Mouse (Mus musculus) cerebellum, adult 18-20 months (tissue): ENCODE results near the gene Sccpdh.
"Not testable (repeated sequence)": the region's sequence is repeated elsewhere in the genome, so short reads cannot be mapped to it uniquely, and the experiment has no call there.

ENCODE experiments used
- DNase-seq, 2 experiments: peaks; one replicate each; pipeline ENCODE4 v3.0.0; 2021

The Sccpdh gene

DNA sequence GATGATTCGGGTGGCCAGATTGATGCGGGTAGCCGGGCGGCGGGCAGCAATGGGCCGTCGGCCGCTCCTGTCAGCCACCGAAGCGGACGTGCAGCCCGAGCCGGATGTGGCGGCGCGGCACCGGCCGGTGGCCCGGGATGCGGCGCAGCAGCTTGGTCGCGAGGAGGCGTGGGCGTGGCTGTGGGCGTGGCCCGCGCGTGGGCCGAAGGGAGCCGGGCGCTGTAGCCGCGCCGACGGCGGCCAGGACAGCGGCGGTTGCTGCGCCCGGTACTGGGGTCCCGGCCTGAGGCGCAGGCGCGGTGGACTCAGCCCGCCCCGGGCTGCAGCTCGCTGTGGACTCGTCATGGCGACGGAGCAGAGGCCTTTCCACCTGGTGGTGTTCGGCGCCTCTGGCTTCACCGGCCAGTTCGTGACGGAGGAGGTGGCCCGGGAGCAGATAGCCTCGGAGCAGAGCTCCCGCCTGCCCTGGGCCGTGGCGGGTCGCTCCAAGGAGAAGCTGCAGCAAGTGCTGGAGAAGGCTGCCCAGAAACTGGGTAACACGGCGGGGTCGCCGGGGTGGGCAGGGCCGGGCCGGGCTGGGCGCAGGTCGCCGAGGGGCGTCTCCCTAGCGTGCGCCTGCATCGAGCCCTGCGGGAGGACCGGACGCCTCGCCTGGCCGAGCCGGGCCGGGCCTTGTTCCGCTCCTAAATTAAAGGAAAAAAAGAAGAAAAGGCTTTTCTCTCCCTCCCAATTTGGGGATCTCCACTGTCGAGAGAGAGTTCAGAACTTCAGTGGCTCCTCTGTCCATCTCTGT is at the start of gene Sccpdh:
Gene Sccpdh, plus strand, starts transcription at position 198 of the 793 bp plus-strand sequence.
- peak; percentile 82 to 90 for DNase-seq

- DNase-seq, result no peak
Measured at GRCm38 (mm10) chr1:179622665-179623064, 45.3 kb upstream of the Sccpdh start.

DNA sequence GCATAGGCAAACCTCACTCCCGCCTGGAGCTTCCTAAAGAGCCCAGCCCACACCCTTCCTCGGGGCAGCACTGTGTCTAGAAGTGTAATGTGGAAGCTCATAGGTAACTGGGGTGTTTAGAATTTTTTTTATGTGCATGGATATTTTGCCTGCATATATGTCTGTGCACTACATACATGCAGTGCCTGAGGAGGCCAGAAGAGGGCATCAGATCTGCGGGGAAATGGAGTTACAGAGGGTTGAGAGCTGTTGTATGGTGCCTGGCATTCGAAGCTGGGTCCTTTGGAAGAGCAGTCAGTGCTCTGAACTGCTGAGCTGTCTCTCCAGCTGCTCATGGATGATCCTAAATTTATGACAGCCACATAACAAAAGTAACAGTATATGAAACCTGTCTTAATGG is 44.4 kb upstream of the Sccpdh start:
- peak; percentile 58 for DNase-seq

- peak; percentile 69 to 76 for DNase-seq
Measured at GRCm38 (mm10) chr1:179624354-179624753, 43.7 kb upstream of the Sccpdh start.

DNA sequence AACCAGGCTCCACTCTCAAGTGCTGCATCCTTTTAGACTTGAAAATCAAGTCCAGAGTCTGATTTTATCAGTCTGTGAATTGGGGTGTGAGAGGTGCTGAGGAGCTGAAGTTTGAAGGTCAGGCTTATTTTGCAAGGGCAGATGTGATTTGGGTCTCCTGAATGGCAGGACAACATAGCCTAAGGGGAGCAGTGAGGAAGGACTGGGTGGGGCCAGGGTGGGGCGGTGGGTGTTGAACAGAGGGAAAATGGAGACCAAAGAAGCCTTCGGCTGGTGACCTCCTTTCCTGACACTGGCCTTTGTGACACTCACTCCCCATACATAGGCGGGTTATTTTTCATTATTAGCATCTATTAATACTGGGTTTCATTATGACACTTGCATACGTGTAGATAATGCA is 40.2 kb upstream of the Sccpdh start:
- DNase-seq, result no peak

DNA sequence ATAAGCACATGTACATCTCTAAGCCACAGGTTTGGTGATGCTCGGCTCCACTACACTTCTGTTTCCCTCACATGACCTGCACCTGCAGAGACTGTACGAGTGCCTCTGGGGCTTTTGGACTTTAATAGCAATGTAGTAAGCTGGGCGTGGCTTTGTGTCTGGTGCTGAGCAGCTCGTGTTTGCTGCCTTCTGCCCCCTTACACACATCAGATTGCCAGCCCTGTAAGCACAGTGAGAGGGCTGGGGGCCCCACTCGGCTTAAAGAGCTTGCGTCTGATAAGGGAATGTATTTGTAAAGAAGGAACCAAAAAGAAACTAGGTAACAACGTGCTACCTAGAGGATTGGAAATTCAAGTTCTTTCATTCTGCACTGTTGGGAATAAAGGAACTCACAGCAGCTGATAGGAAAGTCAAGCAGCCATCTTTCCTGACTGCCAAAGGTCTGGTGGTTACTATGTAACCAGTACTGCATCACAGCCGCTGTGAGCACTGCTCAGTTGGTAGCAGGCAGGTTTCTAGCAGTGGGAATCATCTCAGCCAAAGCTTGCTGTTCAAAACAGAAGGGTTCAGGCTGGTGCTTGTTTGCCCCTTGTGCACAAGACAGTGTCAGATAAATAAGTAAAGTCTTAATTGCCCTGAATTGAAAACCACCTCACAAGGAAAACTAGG is 39.4 kb upstream of the Sccpdh start:
- DNase-seq, result no peak

DNA sequence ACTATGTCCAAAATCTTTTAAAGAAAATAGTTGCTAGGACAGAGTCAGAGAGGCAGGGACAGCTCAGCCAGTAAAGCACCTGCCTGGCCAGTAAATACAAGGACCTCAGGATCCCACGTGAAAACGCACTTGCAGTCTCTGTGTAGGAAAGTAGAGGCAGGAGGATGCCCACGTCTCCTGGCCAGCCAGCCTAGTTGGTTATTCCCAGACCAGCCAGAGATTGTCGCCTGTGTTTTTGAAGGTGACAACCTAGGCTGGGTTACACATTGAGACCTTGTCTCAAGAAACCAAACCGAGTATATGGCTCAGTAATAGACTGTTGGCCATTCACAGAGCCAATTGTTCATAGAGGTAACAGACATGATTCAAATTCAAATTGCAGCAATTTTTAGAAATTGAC is 38.7 kb upstream of the Sccpdh start:
- DNase-seq, result no peak

- no peak for DNase-seq
Measured at GRCm38 (mm10) chr1:179632746-179633413, 35.1 kb upstream of the Sccpdh start.

GRCm38 (mm10) chr1:179633414-179633752 is 34.6 kb upstream of the Sccpdh start:
- DNase-seq, result no peak

- no peak for DNase-seq
Measured at GRCm38 (mm10) chr1:179634159-179634558, 33.9 kb upstream of the Sccpdh start.

DNA sequence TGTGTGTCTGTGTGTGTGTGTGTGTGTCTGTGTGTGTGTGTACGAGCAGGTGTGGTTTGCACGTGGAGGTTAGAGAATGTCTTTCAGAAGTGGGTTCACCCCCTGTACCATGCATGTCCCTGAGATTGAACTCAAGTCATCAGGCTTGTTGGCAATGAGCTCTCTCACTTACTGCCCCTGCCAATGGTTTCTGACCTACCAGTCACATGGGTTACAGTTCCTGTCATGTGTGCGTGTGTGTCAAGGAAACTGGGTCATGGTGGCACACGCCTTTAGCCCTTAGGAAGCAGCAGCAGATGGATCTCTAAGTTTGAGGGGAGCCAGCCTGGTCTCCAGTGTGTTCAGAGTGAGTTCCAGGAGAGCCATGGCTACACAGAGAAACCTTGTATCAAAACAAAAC is 25.3 kb upstream of the Sccpdh start:
- no peak for DNase-seq

GRCm38 (mm10) chr1:179644151-179644550 is 23.9 kb upstream of the Sccpdh start:
- DNase-seq, result no peak

DNA sequence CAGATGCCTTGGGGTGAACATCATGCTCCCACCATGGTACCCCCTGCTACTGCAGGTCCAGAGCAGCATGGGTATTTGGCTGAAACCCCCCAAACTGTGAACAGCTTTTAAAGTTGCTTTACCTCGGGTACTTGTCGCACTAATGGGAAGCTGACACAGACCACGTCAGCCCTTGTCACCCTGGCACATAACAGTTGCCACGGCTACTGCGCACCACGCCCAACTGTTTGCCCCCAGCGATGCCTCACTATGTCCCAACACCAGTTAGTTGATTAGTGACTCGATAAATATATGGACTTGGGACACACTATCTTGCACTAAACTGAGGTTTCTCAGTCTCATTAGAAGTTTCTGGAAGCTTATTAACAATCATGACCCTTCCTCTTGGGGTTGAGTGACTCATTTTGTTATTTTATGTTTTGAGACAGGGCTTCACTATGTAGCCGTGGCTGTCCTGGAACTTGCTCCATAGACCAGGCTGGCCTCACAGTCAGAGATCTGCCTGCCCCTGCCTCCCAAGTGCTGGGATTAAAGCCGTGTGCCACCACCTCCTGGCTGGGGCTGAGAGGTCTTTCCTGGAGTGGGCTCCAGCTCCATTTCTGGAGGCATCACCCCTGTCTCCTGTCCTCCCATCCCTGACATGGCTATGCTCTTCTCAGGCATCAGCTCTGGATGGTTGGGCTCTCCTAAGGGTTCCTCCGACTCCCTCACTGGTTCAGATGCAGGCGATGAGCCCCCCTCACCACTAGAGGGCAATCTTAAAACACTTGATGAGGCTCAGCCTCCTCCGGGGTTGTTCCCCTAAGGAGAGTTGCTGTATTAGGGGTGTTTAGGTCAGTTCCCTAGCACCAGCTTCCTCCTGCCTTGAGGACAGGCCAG is 22.7 kb upstream of the Sccpdh start:
- DNase-seq, result peak; percentile 83 to 87

- DNase-seq, result no peak
Measured at GRCm38 (mm10) chr1:179645980-179646268, 22.1 kb upstream of the Sccpdh start.

DNA sequence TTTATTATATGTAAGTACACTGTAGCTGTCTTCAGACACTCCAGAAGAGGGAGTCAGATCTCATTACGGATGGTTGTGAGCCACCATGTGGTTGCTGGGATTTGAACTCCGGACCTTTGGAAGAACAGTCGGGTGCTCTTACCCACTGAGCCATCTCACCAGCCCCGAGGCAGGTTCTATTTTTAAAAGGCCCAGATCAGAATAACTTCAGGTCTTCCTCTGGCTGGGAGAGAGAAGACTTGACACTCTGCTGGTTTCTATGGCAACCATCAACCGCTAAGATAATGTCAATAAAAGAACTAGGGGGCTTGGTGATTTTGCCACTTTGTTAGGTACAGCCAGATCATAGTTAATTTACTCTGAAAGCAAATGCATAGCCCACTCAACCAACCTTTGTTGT is 19.3 kb upstream of the Sccpdh start:
- not testable (repeated sequence) for DNase-seq

DNA sequence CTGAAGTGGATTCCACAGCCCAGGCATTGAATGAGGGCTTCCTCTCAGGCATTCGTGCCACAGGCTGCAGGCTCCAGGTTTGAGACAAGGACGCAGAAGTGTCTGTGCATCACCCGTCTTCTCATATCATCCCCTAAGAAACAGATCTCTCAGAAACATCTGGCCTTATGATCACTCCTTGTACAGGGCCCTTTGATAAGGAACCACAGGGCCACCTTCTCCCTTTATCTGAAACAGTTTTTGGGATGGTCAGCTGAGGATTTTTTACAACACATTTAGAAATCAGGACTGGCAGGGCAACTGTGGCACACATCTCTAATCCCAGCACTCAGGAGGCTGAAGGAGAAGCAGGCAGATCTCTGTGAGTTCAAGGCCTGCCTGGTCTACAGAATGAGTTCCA is 18.7 kb upstream of the Sccpdh start:
- no peak for DNase-seq

DNA sequence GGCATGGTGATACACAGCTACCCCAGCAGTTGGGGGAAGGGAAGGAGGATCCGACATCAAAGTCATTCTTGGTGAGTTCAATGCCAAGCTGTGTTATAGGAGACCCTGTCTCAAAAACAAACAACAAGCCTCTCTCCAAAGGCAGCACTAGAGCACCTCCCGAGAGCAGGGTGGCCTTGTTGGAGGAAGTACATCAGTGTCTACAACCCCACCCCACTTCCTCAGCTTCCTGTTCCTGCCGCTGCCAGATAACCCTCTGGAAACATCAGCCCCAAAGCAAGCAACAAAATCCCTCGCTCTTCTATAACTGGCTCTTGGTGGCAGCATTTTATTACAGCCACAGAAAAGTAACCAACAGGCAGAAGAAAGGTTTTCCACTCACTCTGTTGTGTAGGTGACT is 17.7 kb upstream of the Sccpdh start:
- DNase-seq, result no peak

- no peak for DNase-seq
Measured at GRCm38 (mm10) chr1:179651224-179651623, 16.8 kb upstream of the Sccpdh start.

GRCm38 (mm10) chr1:179663065-179663464 is 4.9 kb upstream of the Sccpdh start:
- DNase-seq, result no peak

- DNase-seq, result no peak
Measured at GRCm38 (mm10) chr1:179664309-179664930, 3.6 kb upstream of the Sccpdh start.

GRCm38 (mm10) chr1:179666971-179667370 is 1.0 kb upstream of the Sccpdh start:
- DNase-seq, result no peak

GRCm38 (mm10) chr1:179667450-179667849 is 560 bp upstream of the Sccpdh start:
- no peak for DNase-seq
